Mouse (Mus musculus): ENCODE measurements around the gene Gm19684. TPM values are rescaled to one million over a fixed set of nuclear protein-coding genes. Genes with fewer than 3 reads are reported as not detected.
"Not testable (repeated sequence)": the region's sequence is repeated elsewhere in the genome, so short reads cannot be mapped to it uniquely, and the experiment has no call there.

Gm19684 gene
- polyA plus RNA-seq, 1 experiment from 2014 or later = 0.21 TPM

- H3K4me3 ChIP-seq (ENCODE audit: low read length) = no peak overlapping the region
- no peak overlapping the region for H3K9ac ChIP-seq (ENCODE audit: low read length)
- no peaks in the 10 kb centered on the region for H3K9me3 ChIP-seq (replicated peaks; ENCODE audit: control insufficient read depth, low read length)
- H3K4me2 ChIP-seq (ENCODE audit: low read depth, low read length) = no peak overlapping the region
- no peak for ATAC-seq (replicated peaks; ENCODE audit: extremely low read depth, insufficient read depth, low FRiP score)
- H3K4me1 ChIP-seq (ENCODE audit: control insufficient read depth, insufficient read depth, low read length) = no peaks in the 10 kb centered on the region
- H3K36me3 ChIP-seq (ENCODE audit: control insufficient read depth, insufficient read depth) = no peaks in the 10 kb centered on the region
- H3K27ac ChIP-seq (ENCODE audit: low read length) = no peak overlapping the region
- 11% methylated on average over 3 of the region's 3 CpGs for WGBS
- H3K27me3 ChIP-seq (ENCODE audit: control insufficient read depth, insufficient read depth, low read length) = no peaks in the 10 kb centered on the region
Measured at GRCm38 (mm10) chr17:36093936-36094335, 27.5 kb upstream of the Gm19684 start.

- not testable (repeated sequence) for ATAC-seq (replicated peaks; ENCODE audit: extremely low read depth, insufficient read depth, low FRiP score); H3K4me1 ChIP-seq (ENCODE audit: control insufficient read depth, insufficient read depth, low read length); H3K27me3 ChIP-seq (ENCODE audit: control insufficient read depth, insufficient read depth, low read length); H3K27ac ChIP-seq (ENCODE audit: low read length); H3K9me3 ChIP-seq (replicated peaks; ENCODE audit: control insufficient read depth, low read length); H3K36me3 ChIP-seq (ENCODE audit: control insufficient read depth, insufficient read depth); H3K4me2 ChIP-seq (ENCODE audit: low read depth, low read length); H3K9ac ChIP-seq (ENCODE audit: low read length); H3K4me3 ChIP-seq (ENCODE audit: low read length)
- 56% methylated on average over 2 of the region's 2 CpGs for WGBS
Measured at GRCm38 (mm10) chr17:36099603-36100002, 21.9 kb upstream of the Gm19684 start.

DNA sequence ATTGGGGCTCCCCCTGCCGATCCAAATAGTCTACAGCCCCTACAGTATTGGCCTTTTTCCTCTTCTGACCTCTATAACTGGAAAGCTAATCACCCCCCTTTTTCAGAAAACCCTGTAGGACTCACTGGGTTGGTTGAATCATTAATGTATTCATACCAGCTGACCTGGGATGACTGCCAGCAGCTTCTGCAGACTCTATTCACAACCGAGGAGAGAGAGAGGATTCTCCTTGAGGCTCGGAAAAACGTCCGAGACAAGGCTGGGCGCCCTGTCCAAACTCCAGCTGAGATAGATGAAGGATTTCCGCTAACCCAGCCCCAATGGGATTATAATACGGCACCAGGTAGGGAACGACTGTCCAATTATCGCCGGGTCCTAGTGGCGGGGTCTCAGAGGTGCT is 19.4 kb upstream of the Gm19684 start:
- H3K4me1 ChIP-seq (ENCODE audit: control insufficient read depth, insufficient read depth, low read length); ATAC-seq (replicated peaks; ENCODE audit: extremely low read depth, insufficient read depth, low FRiP score); H3K36me3 ChIP-seq (ENCODE audit: control insufficient read depth, insufficient read depth); H3K9ac ChIP-seq (ENCODE audit: low read length); H3K4me3 ChIP-seq (ENCODE audit: low read length); H3K27me3 ChIP-seq (ENCODE audit: control insufficient read depth, insufficient read depth, low read length); H3K4me2 ChIP-seq (ENCODE audit: low read depth, low read length); H3K27ac ChIP-seq (ENCODE audit: low read length); H3K9me3 ChIP-seq (replicated peaks; ENCODE audit: control insufficient read depth, low read length): not testable (repeated sequence)
- 91% methylated on average over 11 of the region's 12 CpGs for WGBS

DNA sequence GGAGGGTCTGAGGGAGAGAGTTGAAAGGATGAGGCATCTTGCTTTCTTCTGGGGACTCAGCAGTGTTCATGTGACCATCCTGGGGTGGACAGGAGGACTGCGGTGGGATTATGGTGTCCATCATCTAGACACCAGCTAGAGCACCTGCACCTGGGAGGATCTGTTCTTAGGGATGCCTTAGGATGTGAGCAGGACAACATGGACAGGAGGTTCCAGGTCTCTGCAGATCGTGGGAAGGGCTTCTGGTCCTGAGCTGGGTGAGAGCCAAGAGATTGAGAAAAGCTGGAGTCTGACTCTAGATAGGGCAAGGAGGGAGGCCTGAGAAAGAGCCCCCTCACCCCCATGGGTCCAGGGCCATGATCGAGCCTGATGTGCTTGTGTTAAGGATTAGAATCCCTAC is 11.3 kb upstream of the Gm19684 start:
- not testable (repeated sequence) for H3K9ac ChIP-seq (ENCODE audit: low read length); H3K36me3 ChIP-seq (ENCODE audit: control insufficient read depth, insufficient read depth); H3K4me3 ChIP-seq (ENCODE audit: low read length); H3K9me3 ChIP-seq (replicated peaks; ENCODE audit: control insufficient read depth, low read length); ATAC-seq (replicated peaks; ENCODE audit: extremely low read depth, insufficient read depth, low FRiP score); H3K4me1 ChIP-seq (ENCODE audit: control insufficient read depth, insufficient read depth, low read length); H3K27ac ChIP-seq (ENCODE audit: low read length); H3K4me2 ChIP-seq (ENCODE audit: low read depth, low read length)
- WGBS = 38% methylated on average over 3 of the region's 3 CpGs
- H3K27me3 ChIP-seq (ENCODE audit: control insufficient read depth, insufficient read depth, low read length) = peaks cover 17% of the 10 kb centered on the region

GRCm38 (mm10) chr17:36110641-36111509 is 10.6 kb upstream of the Gm19684 start:
- Histone ChIP-seq H3K27me3 (ENCODE audit: control insufficient read depth, insufficient read depth, low read length) (peaks cover 17% of the 10 kb centered on the region), H3K9ac (ENCODE audit: low read length) (peak overlapping the region; percentile 41; the same call in 1 of the 2 replicates), H3K4me2 (ENCODE audit: low read depth, low read length) (peak overlapping the region; percentile 66), H3K4me3 (ENCODE audit: low read length) (peak overlapping the region; percentile 47)
- not testable (repeated sequence) for H3K36me3 ChIP-seq (ENCODE audit: control insufficient read depth, insufficient read depth); H3K4me1 ChIP-seq (ENCODE audit: control insufficient read depth, insufficient read depth, low read length); H3K27ac ChIP-seq (ENCODE audit: low read length); H3K9me3 ChIP-seq (replicated peaks; ENCODE audit: control insufficient read depth, low read length)
- 1% methylated on average over 57 of the region's 57 CpGs for WGBS
- ATAC-seq (replicated peaks; ENCODE audit: extremely low read depth, insufficient read depth, low FRiP score) = peak; percentile 59; the same call in 1 of the 2 replicates

DNA sequence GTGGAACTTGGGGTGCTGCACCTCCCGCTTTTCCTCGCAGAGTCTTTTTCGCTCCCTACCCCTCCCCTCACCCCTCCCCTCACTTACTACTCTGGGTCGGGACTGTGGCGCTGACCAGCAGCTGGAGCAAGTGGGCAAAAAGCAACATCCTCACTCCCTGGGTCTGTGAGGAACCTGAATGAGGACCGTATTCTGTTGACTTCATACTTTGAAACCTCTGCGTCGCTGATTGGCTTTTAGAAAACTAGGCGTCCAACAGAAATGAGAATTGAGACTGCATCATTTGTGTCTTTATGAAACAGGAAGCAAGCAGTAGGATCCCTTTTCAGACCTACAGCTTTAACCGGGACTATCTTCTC is 10.0 kb upstream of the Gm19684 start:
- H3K36me3 ChIP-seq (ENCODE audit: control insufficient read depth, insufficient read depth); H3K9me3 ChIP-seq (replicated peaks; ENCODE audit: control insufficient read depth, low read length); H3K4me1 ChIP-seq (ENCODE audit: control insufficient read depth, insufficient read depth, low read length); H3K27ac ChIP-seq (ENCODE audit: low read length): not testable (repeated sequence)
- ATAC-seq (replicated peaks; ENCODE audit: extremely low read depth, insufficient read depth, low FRiP score) = 0 out of 2 replicates have a peak, but pooled peaks have one; percentile 17
- 3% methylated on average over 10 of the region's 10 CpGs for WGBS
- Histone ChIP-seq H3K9ac (ENCODE audit: low read length) (peak overlapping the region; percentile 41; the same call in 1 of the 2 replicates), H3K4me3 (ENCODE audit: low read length) (peak overlapping the region; percentile 47), H3K4me2 (ENCODE audit: low read depth, low read length) (peak overlapping the region; percentile 66), H3K27me3 (ENCODE audit: control insufficient read depth, insufficient read depth, low read length) (peaks cover 17% of the 10 kb centered on the region)

DNA sequence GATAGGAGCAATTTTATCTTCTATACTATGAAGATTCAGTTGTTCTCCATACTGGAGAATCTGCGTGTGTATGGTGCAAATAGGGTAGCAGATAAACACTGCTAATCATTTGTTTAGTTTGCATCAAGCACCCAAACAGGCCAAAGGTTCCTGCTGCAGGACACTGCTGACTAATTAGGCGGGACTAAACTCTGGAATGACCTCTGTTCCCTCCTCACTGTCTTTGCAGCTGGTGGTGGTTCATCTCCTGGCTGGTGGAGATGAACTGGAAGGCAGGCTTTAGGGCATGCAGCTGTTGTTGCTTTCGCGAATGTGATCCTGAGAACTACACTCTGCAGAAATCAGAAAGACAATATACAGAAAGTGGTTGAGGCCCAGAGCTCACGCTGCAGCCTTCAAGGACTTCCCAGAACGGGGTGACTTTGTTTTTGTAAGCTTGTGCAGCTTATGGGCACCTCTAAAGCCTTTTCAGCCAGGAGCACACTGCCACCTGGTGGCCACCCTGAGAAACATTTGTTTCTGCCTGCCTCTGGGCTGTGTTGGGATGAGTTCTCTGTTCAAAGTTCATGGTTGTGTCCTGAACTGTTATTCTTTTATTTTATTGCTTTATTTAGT is 7.4 kb upstream of the Gm19684 start:
- ATAC-seq (replicated peaks; ENCODE audit: extremely low read depth, insufficient read depth, low FRiP score); H3K9me3 ChIP-seq (replicated peaks; ENCODE audit: control insufficient read depth, low read length); H3K36me3 ChIP-seq (ENCODE audit: control insufficient read depth, insufficient read depth); H3K4me3 ChIP-seq (ENCODE audit: low read length); H3K9ac ChIP-seq (ENCODE audit: low read length); H3K4me2 ChIP-seq (ENCODE audit: low read depth, low read length); H3K4me1 ChIP-seq (ENCODE audit: control insufficient read depth, insufficient read depth, low read length); H3K27ac ChIP-seq (ENCODE audit: low read length): not testable (repeated sequence)
- WGBS = 22% methylated on average over 6 of the region's 6 CpGs
- peaks cover 17% of the 10 kb centered on the region for H3K27me3 ChIP-seq (ENCODE audit: control insufficient read depth, insufficient read depth, low read length)

DNA sequence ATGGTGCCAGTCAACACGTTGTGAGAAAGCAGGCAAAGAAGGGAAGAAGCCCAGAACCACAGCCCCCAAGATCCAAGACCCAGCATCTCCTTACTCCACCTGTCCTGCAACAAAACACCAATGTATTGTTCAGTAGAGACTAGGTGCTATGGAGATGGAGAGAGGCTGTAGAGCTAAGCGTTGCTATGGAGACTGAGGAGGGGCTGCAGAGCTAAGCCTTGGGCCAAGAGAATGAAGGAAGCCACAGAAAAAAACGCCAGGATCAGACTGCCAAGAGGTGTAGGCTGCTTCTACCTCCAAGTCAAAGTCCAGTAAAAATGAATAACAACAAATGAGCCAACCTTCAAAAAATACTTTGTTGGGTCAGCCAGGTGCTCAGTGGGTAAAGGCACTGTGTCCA is 4.9 kb upstream of the Gm19684 start:
- H3K36me3 ChIP-seq (ENCODE audit: control insufficient read depth, insufficient read depth); H3K9ac ChIP-seq (ENCODE audit: low read length); H3K9me3 ChIP-seq (replicated peaks; ENCODE audit: control insufficient read depth, low read length); H3K4me1 ChIP-seq (ENCODE audit: control insufficient read depth, insufficient read depth, low read length); H3K4me3 ChIP-seq (ENCODE audit: low read length); H3K4me2 ChIP-seq (ENCODE audit: low read depth, low read length); H3K27ac ChIP-seq (ENCODE audit: low read length); ATAC-seq (replicated peaks; ENCODE audit: extremely low read depth, insufficient read depth, low FRiP score): not testable (repeated sequence)
- H3K27me3 ChIP-seq (ENCODE audit: control insufficient read depth, insufficient read depth, low read length) = peaks cover 14% of the 10 kb centered on the region
- WGBS = 15% methylated on average over 3 of the region's 3 CpGs

- not testable (repeated sequence) for ATAC-seq (replicated peaks; ENCODE audit: extremely low read depth, insufficient read depth, low FRiP score); H3K9me3 ChIP-seq (replicated peaks; ENCODE audit: control insufficient read depth, low read length); H3K27ac ChIP-seq (ENCODE audit: low read length); H3K4me1 ChIP-seq (ENCODE audit: control insufficient read depth, insufficient read depth, low read length); H3K36me3 ChIP-seq (ENCODE audit: control insufficient read depth, insufficient read depth)
- Histone ChIP-seq H3K9ac (ENCODE audit: low read length) (peak overlapping the region; percentile 34; the same call in 1 of the 2 replicates), H3K27me3 (ENCODE audit: control insufficient read depth, insufficient read depth, low read length) (peaks cover 12% of the 10 kb centered on the region), H3K4me3 (ENCODE audit: low read length) (peak overlapping the region; percentile 43), H3K4me2 (ENCODE audit: low read depth, low read length) (peak overlapping the region; percentile 60)
- 25% methylated on average over 18 of the region's 18 CpGs for WGBS
Measured at GRCm38 (mm10) chr17:36120839-36121238, 639 bp upstream of the Gm19684 start.

All from heart, embryonic 16.5 days (tissue).